Mouse (Mus musculus): ENCODE data around the gene Ajm1.
A peak's percentile ranks its signal among the peaks of the same experiment; 100 is the strongest.

Gene Ajm1

GRCm38 (mm10) chr2:25584152-25584551, 2.6 kb upstream of the Ajm1 start:
- peak; percentile 35 to 38 for DNase-seq (ENCODE audit: low spot score in 2 of 2)

GRCm38 (mm10) chr2:25583571-25583970, 2.0 kb upstream of the Ajm1 start:
- peak; percentile 45 to 49 for DNase-seq (ENCODE audit: low spot score in 2 of 2)

DNA sequence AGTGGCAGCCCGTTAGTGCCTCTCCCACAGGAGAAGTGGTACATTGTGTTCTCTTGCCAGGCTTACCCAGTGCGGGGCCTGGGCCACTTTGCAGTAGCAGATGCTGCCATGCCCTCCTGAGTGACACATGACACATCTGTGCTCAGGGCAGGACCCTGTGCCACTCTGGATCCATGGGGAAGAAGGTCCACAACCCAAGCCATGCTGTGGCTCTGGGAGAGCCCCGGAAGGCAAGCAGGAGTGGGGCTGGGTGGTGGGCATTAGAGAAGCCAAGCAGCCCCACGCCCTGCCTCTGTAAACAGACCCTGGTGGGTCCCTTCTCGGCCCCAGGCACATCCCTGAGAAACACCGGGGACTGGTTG, 1.5 kb upstream of the Ajm1 start:
- DNase-seq (ENCODE audit: low spot score in 2 of 2), result peak in 1 of 2 experiments; percentile 42

- peak; percentile 94 to 95 for DNase-seq (ENCODE audit: low spot score in 2 of 2)
Observed at GRCm38 (mm10) chr2:25582466-25583119, 1.0 kb upstream of the Ajm1 start.

DNA sequence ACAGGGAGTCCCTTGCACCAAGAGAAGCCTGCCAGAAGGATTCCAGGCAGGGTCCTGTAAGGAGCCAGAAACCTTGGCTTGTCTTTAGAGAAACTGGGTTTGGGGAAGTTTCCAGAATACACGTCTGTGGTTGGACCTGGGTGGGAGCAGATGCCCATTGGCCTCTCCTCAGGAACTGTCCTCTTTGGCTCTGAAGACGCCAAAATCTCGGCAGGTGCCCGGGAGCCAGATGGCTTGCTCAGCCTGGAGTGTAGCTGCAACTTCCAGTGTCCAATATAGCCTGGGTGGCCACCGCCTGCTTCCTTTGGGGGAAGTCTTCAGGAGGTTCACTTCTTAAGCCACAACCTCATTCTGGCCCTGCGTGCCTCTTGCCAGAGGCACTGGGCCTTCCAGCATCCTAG, 344 bp upstream of the Ajm1 start:
- peak; percentile 58 to 76 for DNase-seq (ENCODE audit: low spot score in 2 of 2)

GRCm38 (mm10) chr2:25580621-25581101, 896 bp downstream of the Ajm1 start:
- peak; percentile 64 to 70 for DNase-seq (ENCODE audit: low spot score in 2 of 2)

GRCm38 (mm10) chr2:25579737-25580460, 1.7 kb downstream of the Ajm1 start:
- peak; percentile 67 to 71 for DNase-seq (ENCODE audit: low spot score in 2 of 2)

DNA sequence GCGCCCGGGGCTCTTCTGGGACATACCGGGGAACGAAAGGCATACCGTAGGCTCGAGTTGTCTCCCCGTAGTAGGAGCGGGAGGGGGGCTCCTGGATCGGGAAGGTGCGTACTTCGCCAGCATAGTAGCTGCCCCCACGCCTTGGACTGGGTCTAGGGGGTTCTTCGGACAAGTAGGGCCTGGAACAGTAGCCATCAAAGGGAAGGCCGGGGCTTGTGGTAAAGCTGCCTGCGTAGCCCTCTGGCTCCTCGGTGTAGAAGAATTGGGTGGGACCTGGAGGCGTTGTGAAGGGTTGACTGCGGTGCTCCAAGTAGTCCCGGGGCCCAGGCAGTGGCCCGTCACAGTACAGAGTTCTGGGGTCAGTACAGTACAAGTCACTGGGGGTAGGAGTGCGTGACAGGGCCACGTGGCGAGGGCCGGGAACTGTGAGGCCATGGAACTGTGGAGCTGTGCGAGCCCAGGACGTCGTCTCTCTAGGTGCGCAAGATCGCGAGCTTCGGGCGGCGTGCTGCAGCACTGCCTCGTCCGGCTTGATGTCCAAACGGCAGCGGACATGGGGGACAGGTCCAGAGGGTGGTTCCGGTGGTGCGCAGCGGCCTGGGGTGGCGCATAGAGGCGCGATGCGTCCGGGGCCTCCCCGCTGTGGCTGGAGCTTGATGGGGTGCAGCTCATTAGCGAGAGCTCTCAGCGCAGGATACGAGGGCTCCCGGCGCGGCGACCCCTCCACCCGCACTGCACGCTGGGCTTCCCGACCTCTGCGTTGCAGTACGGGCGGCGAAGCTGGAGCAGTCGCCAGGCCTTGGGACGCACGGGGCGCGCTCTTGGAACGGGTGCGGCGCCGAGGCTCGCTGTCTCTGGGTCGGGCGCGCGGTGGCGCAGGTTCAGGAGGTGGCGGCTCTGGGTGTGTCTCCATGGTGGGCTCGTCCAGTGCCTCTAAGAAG, 2.5 kb downstream of the Ajm1 start:
- no peak for DNase-seq (ENCODE audit: low spot score in 2 of 2)

DNA sequence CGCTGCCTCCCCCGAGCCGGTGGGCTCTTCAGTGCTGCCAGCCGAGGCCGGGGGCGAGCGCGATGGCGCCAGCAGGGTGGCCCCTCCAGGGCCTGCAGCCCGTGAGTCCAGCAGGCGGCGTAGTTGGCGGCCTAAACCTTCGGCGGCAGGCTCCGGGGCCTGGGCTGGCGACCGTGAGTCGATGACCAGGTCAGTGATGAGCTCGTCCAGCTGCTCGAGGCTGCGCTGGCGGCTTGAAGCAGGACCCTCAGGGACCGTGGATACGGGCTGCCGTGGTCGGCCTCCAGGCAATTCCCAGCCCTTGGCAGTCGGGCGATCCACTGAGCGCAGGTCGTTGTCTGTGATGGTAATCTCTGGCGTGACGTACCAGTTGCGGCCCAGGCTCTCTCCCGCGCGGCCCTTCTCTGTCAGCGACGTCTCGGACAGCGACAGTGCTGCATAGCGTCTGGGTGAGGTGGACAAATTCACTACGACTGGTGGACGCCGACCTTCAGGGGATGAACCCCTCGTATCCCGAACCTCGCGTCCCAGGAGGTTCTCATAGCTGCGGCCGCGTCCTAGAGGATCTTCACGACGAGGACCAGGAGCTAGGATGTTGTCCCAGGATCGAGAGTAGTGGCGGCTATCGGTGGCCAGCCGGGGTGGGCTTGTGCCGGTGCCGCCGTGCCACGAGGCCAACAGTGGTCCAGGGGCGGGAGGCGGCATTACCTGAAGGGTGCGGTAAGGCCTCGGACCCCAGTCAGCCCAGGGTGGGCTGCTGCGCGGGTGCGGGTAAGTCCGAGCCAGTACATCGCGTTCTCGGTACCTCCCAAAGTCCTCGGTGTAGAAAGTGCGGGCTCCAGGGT, 3.4 kb downstream of the Ajm1 start:
- DNase-seq (ENCODE audit: low spot score in 2 of 2), result no peak

- no peak for DNase-seq (ENCODE audit: low spot score in 2 of 2)
Observed at GRCm38 (mm10) chr2:25576965-25577891, 4.3 kb downstream of the Ajm1 start.

DNA sequence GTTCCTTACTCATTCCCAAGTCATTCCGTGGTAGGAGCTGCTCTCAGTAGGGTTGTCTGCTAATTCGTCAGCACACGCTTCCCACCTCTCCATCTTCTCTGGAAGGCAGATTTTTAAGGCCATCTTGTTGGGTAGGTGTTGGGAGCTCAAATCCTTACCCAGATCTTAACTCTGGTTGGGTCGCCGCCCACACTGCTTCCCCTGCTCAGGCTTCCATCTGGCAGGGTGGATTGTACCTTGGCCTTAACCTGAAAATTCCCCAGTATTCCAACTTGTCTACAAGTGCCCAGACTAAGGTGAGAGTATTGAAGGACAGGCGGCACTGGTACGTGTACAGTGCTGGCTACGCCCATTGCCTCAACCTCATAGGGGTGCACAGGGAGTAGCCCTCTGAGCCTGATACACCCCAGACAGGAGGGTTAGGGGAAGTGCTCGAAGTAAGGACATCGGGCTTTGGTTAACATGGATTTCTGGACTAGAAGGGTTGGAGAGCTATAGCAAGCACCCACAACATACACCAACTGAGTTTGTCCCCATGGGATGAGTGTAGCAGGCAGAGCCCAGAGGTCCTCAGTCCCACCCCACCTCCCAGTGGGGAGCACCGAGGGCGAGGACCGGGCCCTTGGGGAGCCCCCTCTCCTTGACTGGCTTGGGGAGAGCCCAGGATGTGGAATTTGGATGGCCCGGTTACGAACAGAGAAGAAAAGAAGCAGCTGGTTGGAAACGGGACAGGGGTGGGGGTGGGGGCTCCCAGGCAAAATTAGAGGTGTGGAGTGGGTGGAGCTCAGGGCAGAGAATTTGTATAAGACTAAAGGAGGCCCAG, 5.3 kb downstream of the Ajm1 start:
- DNase-seq (ENCODE audit: low spot score in 2 of 2), result no peak

GRCm38 (mm10) chr2:25575432-25576027, 6.0 kb downstream of the Ajm1 start:
- peak; percentile 71 to 72 for DNase-seq (ENCODE audit: low spot score in 2 of 2)

DNA sequence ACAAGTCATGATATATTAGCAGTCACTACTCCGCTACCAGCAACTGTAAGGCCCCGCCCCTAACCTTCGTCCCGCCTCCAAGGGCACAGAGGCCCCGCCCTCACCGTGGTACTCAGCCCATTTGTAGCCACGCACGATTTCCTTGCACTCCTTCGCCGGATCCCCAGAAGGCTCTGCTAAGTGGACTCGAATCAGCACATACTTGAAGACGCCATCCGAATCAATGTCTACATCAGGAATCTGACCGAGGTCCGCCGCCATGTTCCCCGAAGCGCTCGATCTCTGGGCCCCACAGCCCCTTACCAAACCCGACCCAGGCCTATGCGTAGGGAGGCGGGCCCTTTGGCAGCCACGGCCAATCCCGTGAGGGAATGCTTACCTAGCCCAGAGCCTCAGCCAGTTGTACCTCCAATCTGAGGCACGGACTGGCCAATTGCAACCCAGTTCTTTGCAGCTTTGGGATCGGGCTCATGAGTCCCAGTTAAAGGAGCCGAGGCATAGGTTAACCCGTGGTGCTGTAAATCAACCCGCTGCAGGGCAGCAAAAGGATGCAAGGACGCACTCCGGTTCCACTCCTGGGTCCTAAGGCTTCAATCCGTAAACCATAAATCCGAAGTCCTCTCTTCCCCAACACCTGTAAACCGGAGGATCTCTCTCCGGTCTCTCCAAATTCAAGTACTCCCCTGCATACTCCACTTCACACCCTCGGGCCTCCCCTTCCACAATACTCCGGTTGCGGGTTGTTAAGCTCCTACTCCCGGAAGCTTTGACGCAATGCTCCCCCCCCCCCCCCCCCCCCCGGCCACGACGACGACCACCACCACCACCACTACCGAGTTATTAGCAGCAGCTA, 6.8 kb downstream of the Ajm1 start, which contains the start of the genes Mamdc4 and Phpt1:
TSS of gene Mamdc4 (minus strand) at position 267 of the 853 bp plus-strand sequence.
TSS of gene Phpt1 (minus strand) at position 646 of the 853 bp plus-strand sequence.
- peak; percentile 98 to 99 for DNase-seq (ENCODE audit: low spot score in 2 of 2)

- DNase-seq (ENCODE audit: low spot score in 2 of 2), result no peak
Observed at GRCm38 (mm10) chr2:25574136-25574535, 7.4 kb downstream of the Ajm1 start.

GRCm38 (mm10) chr2:25573068-25573467, 8.5 kb downstream of the Ajm1 start:
- peak in 1 of 2 experiments; percentile 22 for DNase-seq (ENCODE audit: low spot score in 2 of 2)

- DNase-seq (ENCODE audit: low spot score in 2 of 2), result no peak
Observed at GRCm38 (mm10) chr2:25571221-25571620, 10.3 kb downstream of the Ajm1 start.

DNA sequence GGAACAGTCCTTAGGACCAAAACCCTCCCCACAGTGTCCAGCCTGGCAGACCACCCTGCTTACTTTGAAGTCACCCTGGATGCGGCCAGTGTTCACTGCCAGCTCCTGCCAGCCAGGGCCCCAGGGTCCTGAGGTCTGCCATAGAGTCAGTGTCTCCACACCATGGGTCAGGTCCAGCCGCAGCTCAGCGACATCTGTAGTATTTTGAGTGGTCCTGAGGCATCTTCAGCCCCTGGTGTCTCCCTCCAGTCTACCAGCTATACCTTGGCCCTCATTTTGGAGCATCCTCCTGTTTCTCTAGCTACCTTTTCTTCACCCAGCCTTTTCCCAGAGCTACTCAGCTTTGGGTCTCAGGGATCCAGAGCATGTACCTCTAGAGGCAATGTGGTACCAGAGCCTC, 12.2 kb downstream of the Ajm1 start:
- no peak for DNase-seq (ENCODE audit: low spot score in 2 of 2)

Data from right cerebral cortex, postnatal 10 days (tissue).